Mouse (Mus musculus): ENCODE data around the gene Shmt2.

GRCm38 (mm10) chr10:127555703-127556102 lies 33.5 kb upstream of the Shmt2 start:
- TF ChIP-seq CTCF (IDR thresholded peaks at IDR 0.05; ENCODE audit: control insufficient read depth, insufficient read depth, insufficient replicate concordance, low read depth, low read length): peak; percentile 87; the same call in 1 of the 2 replicates
- no peak for TF ChIP-seq POLR2A (IDR thresholded peaks at IDR 0.05; ENCODE audit: control insufficient read depth, low read depth, low read length)

Measured in testis, adult 2 months (tissue).